Mouse (Mus musculus): Measurements from ENCODE around the gene Fign. TPM values are rescaled to one million over a fixed set of nuclear protein-coding genes. Genes with fewer than 3 reads are reported as not detected.

The Fign gene
- polyA plus RNA-seq, 1 experiment from 2014 or later: 4.6 TPM

DNA sequence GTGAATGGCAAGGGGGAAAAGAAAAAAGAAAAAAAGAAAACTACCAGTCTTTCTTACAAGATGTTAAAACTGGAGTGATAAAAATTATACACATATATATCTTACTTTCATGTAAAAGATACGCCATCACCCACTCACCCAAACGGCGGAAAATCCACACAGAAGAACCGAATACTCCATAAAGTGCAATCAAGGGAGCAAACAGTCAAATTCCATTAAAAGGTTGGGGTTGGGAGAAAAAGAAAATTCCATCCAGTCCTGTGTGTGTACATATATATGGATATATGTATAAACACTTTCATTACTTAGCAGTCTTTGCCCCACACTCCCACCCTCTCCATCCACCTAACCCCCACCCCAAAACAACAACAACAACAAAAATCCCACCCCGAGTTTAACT, 1.7 kb downstream of the Fign start:
- Histone ChIP-seq H3K36me3 (ENCODE audit: control insufficient read depth, insufficient read depth, low read length) (no peaks in the 10 kb centered on the region), H3K4me3 (ENCODE audit: low read length) (peak overlapping the region; percentile 22), H3K27ac (ENCODE audit: low read length) (no peak overlapping the region), H3K9me3 (ENCODE audit: control insufficient read depth, low read length) (no peaks in the 10 kb centered on the region), H3K27me3 (ENCODE audit: control insufficient read depth, insufficient read depth, low read depth, low read length) (no peaks in the 10 kb centered on the region), H3K4me2 (ENCODE audit: low read depth, low read length) (peak overlapping the region; percentile 47), H3K4me1 (replicated peaks; ENCODE audit: control insufficient read depth, insufficient read depth, low read length) (peaks cover 3% of the 10 kb centered on the region; the same call in 1 of the 2 replicates), H3K9ac (ENCODE audit: low read length) (no peak overlapping the region)
- no peak for ATAC-seq (ENCODE audit: low read depth)
- 27% methylated on average over 5 of the region's 5 CpGs for WGBS

DNA sequence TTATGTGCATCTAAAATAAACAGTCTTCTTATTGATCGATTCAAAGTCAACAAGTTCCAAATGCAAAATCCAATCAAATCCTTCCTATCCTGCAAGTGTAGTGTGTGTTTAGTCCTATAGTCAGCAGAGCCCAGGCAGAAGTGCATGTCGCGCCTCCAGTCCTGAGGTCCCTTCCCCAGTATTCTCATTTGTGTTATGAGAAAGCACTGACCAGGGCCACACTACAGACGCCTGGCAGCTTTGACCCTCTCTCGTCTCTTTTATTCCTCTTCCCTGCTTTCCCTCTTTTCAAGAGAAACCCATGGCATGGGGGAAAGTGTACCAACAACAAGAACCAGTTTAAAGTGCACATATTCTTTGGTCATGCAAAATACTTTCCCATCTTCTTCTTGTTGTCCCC, 2.3 kb downstream of the Fign start:
- Histone ChIP-seq H3K36me3 (ENCODE audit: control insufficient read depth, insufficient read depth, low read length) (no peaks in the 10 kb centered on the region), H3K4me3 (ENCODE audit: low read length) (peak overlapping the region; percentile 27), H3K4me2 (ENCODE audit: low read depth, low read length) (peak overlapping the region; percentile 41), H3K9ac (ENCODE audit: low read length) (no peak overlapping the region), H3K4me1 (replicated peaks; ENCODE audit: control insufficient read depth, insufficient read depth, low read length) (peaks cover 3% of the 10 kb centered on the region; the same call in 1 of the 2 replicates), H3K27me3 (ENCODE audit: control insufficient read depth, insufficient read depth, low read depth, low read length) (no peaks in the 10 kb centered on the region), H3K27ac (ENCODE audit: low read length) (no peak overlapping the region), H3K9me3 (ENCODE audit: control insufficient read depth, low read length) (no peaks in the 10 kb centered on the region)
- WGBS: 43% methylated on average over 5 of the region's 5 CpGs
- ATAC-seq (ENCODE audit: low read depth): no peak

GRCm38 (mm10) chr2:64093087-64093486, 4.8 kb downstream of the Fign start:
- H3K27ac ChIP-seq (ENCODE audit: low read length): no peak overlapping the region
- no peaks in the 10 kb centered on the region for H3K36me3 ChIP-seq (ENCODE audit: control insufficient read depth, insufficient read depth, low read length)
- no peak overlapping the region for H3K9ac ChIP-seq (ENCODE audit: low read length)
- no peaks in the 10 kb centered on the region for H3K9me3 ChIP-seq (ENCODE audit: control insufficient read depth, low read length)
- ATAC-seq (ENCODE audit: low read depth): no peak
- no peak overlapping the region for H3K4me2 ChIP-seq (ENCODE audit: low read depth, low read length)
- H3K4me3 ChIP-seq (ENCODE audit: low read length): no peak overlapping the region
- 76% methylated on average over 6 of the region's 6 CpGs for WGBS
- H3K4me1 ChIP-seq (replicated peaks; ENCODE audit: control insufficient read depth, insufficient read depth, low read length): peaks cover 3% of the 10 kb centered on the region; the same call in 1 of the 2 replicates
- H3K27me3 ChIP-seq (ENCODE audit: control insufficient read depth, insufficient read depth, low read depth, low read length): no peaks in the 10 kb centered on the region

DNA sequence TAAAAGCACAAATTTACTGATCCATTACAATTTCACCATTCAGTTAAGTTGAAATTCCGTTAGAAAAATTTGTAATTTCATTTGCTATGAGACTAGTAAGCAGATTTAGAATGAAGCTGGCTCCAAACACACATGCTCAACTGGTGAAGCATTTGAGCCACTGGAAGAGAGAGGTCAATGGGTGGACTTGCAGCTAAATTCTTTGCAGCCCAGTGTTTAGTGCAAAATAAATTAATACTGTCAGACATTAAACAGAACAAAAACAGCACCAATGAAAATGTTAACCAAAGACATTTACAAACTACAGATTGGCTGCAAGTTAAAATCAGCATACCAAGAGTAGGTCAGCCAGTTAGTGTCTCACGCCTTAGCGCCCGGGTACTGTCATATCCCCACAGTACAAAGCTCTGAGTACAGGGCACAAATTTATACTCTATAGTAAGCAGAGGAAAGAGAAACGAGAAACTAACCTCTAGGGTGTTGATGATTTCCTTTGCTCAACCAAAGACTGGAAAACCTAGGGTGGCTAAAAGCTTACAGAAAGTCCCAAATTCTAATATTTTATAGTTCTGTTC, 13.9 kb downstream of the Fign start:
- peaks cover 1% of the 10 kb centered on the region; the same call in 1 of the 2 replicates for H3K4me1 ChIP-seq (replicated peaks; ENCODE audit: control insufficient read depth, insufficient read depth, low read length)
- no peak overlapping the region for H3K4me2 ChIP-seq (ENCODE audit: low read depth, low read length)
- WGBS: 65% methylated on average over 5 of the region's 5 CpGs
- no peaks in the 10 kb centered on the region for H3K27me3 ChIP-seq (ENCODE audit: control insufficient read depth, insufficient read depth, low read depth, low read length)
- H3K9ac ChIP-seq (ENCODE audit: low read length): no peak overlapping the region
- no peaks in the 10 kb centered on the region for H3K36me3 ChIP-seq (ENCODE audit: control insufficient read depth, insufficient read depth, low read length)
- H3K27ac ChIP-seq (ENCODE audit: low read length): no peak overlapping the region
- no peaks in the 10 kb centered on the region for H3K9me3 ChIP-seq (ENCODE audit: control insufficient read depth, low read length)
- no peak for ATAC-seq (ENCODE audit: low read depth)
- no peak overlapping the region for H3K4me3 ChIP-seq (ENCODE audit: low read length)

DNA sequence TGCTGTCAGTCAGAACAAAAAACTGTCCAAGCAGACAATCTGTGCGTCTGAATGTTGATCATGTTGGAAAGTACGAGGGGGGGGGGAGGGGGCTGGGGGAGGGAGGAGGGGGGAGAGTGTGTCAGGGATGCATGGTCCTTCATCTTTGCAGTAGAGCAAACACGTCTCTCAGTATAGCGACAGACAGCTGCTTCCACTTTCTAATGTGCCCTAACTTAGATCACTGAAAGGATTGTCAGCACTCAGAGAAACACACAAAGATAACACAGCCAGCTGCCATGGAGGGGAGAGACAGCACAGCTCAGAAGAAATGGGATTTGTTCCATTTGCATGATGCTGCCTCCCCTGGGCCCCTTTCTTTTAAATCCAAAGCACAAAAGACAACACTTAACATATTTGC, 18.1 kb downstream of the Fign start:
- Histone ChIP-seq H3K9ac (ENCODE audit: low read length) (no peak overlapping the region), H3K9me3 (ENCODE audit: control insufficient read depth, low read length) (no peaks in the 10 kb centered on the region), H3K27ac (ENCODE audit: low read length) (no peak overlapping the region), H3K4me3 (ENCODE audit: low read length) (no peak overlapping the region), H3K36me3 (ENCODE audit: control insufficient read depth, insufficient read depth, low read length) (no peaks in the 10 kb centered on the region), H3K4me1 (replicated peaks; ENCODE audit: control insufficient read depth, insufficient read depth, low read length) (peaks cover 21% of the 10 kb centered on the region; the same call in 1 of the 2 replicates), H3K4me2 (ENCODE audit: low read depth, low read length) (no peak overlapping the region), H3K27me3 (ENCODE audit: control insufficient read depth, insufficient read depth, low read depth, low read length) (no peaks in the 10 kb centered on the region)
- WGBS: 19% methylated on average over 4 of the region's 4 CpGs
- ATAC-seq (ENCODE audit: low read depth): 0 out of 2 replicates have a peak, but pooled peaks have one; percentile 20

GRCm38 (mm10) chr2:64078551-64078950, 19.3 kb downstream of the Fign start:
- WGBS: 35% methylated on average over 3 of the region's 3 CpGs
- Histone ChIP-seq H3K4me3 (ENCODE audit: low read length) (no peak overlapping the region), H3K4me1 (replicated peaks; ENCODE audit: control insufficient read depth, insufficient read depth, low read length) (peaks cover 21% of the 10 kb centered on the region; the same call in 1 of the 2 replicates), H3K4me2 (ENCODE audit: low read depth, low read length) (no peak overlapping the region), H3K36me3 (ENCODE audit: control insufficient read depth, insufficient read depth, low read length) (no peaks in the 10 kb centered on the region), H3K9ac (ENCODE audit: low read length) (no peak overlapping the region), H3K27ac (ENCODE audit: low read length) (no peak overlapping the region), H3K9me3 (ENCODE audit: control insufficient read depth, low read length) (no peaks in the 10 kb centered on the region), H3K27me3 (ENCODE audit: control insufficient read depth, insufficient read depth, low read depth, low read length) (no peaks in the 10 kb centered on the region)
- ATAC-seq (ENCODE audit: low read depth): no peak

DNA sequence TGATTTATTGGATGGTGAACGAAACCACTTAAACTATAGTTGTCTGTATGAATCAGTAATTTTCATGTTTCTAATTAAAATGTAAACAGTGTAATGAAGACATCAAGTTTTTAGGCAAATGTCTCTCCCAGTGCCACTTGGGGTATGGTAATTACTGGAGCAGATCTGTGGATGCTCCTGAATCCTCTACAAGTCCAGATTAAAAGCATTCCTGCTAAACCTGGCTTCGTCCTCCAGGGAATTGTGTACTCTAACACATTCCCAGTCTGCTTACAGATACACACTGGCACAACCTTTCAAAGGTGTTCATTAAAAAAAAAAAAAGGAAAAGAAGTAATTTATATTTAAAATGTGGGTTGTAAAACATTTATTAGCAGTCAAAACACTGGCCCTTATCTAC, 20.0 kb downstream of the Fign start:
- H3K9ac ChIP-seq (ENCODE audit: low read length): no peak overlapping the region
- H3K27ac ChIP-seq (ENCODE audit: low read length): no peak overlapping the region
- H3K9me3 ChIP-seq (ENCODE audit: control insufficient read depth, low read length): no peaks in the 10 kb centered on the region
- 75% methylated on average over 2 of the region's 2 CpGs for WGBS
- no peaks in the 10 kb centered on the region for H3K36me3 ChIP-seq (ENCODE audit: control insufficient read depth, insufficient read depth, low read length)
- H3K4me3 ChIP-seq (ENCODE audit: low read length): no peak overlapping the region
- H3K4me1 ChIP-seq (replicated peaks; ENCODE audit: control insufficient read depth, insufficient read depth, low read length): peaks cover 21% of the 10 kb centered on the region; the same call in 1 of the 2 replicates
- ATAC-seq (ENCODE audit: low read depth): no peak
- H3K27me3 ChIP-seq (ENCODE audit: control insufficient read depth, insufficient read depth, low read depth, low read length): no peaks in the 10 kb centered on the region
- H3K4me2 ChIP-seq (ENCODE audit: low read depth, low read length): no peak overlapping the region

DNA sequence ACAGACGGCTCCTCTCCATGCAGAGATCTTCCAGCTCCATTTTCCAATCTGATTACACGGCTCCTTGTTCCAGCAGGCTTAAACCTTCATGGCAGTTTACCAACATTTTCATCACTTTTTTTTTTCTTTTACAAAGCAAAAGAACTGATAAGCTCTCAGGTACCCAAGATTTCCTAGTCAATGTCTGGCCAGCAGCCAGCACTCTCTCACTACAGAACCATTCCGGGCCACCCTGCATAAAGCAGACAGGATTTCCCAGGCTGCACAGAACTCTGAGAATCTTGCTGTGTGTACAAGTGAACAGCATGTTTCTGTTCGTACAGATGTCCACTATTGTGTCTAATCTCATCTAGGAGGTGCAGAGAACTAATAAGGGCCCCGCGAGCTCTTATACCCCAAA, 22.0 kb downstream of the Fign start:
- Histone ChIP-seq H3K9ac (ENCODE audit: low read length) (no peak overlapping the region), H3K4me1 (replicated peaks; ENCODE audit: control insufficient read depth, insufficient read depth, low read length) (peaks cover 21% of the 10 kb centered on the region; the same call in 1 of the 2 replicates), H3K9me3 (ENCODE audit: control insufficient read depth, low read length) (no peaks in the 10 kb centered on the region), H3K27me3 (ENCODE audit: control insufficient read depth, insufficient read depth, low read depth, low read length) (no peaks in the 10 kb centered on the region), H3K4me2 (ENCODE audit: low read depth, low read length) (peak overlapping the region; percentile 27), H3K27ac (ENCODE audit: low read length) (no peak overlapping the region), H3K36me3 (ENCODE audit: control insufficient read depth, insufficient read depth, low read length) (no peaks in the 10 kb centered on the region), H3K4me3 (ENCODE audit: low read length) (no peak overlapping the region)
- ATAC-seq (ENCODE audit: low read depth): no peak
- WGBS: 48% methylated on average over 6 of the region's 6 CpGs

GRCm38 (mm10) chr2:64074602-64075389, 23.0 kb downstream of the Fign start:
- peak overlapping the region; percentile 19 for H3K4me3 ChIP-seq (ENCODE audit: low read length)

More at GRCm38 (mm10) chr2:64074602-64075389, 23.0 kb downstream of the Fign start:
- H3K36me3 ChIP-seq (ENCODE audit: control insufficient read depth, insufficient read depth, low read length): no peaks in the 10 kb centered on the region
- peak overlapping the region; percentile 55 for H3K4me2 ChIP-seq (ENCODE audit: low read depth, low read length)
- no peak overlapping the region for H3K27ac ChIP-seq (ENCODE audit: low read length)
- no peaks in the 10 kb centered on the region for H3K9me3 ChIP-seq (ENCODE audit: control insufficient read depth, low read length)
- no peaks in the 10 kb centered on the region for H3K27me3 ChIP-seq (ENCODE audit: control insufficient read depth, insufficient read depth, low read depth, low read length)
- H3K9ac ChIP-seq (ENCODE audit: low read length): 0 out of 2 replicates have a peak overlapping the region, but pooled peaks have one; percentile 23
- peak; percentile 58; the same call in 1 of the 2 replicates for ATAC-seq (ENCODE audit: low read depth)
- peaks cover 21% of the 10 kb centered on the region; the same call in 1 of the 2 replicates for H3K4me1 ChIP-seq (replicated peaks; ENCODE audit: control insufficient read depth, insufficient read depth, low read length)
- WGBS: 30% methylated on average over 17 of the region's 17 CpGs
